Mouse (Mus musculus): ENCODE data around the gene Krtap5-1. TPM values are rescaled to one million over a fixed set of nuclear protein-coding genes. Genes with fewer than 3 reads are reported as not detected.
"Not testable (repeated sequence)": the region's sequence is repeated elsewhere in the genome, so short reads cannot be mapped to it uniquely, and the experiment has no call there.

Krtap5-1 gene
- not detected in 2 replicates for polyA plus RNA-seq (2015; fragmentation: Nextera tagmentation; extraction: Ambion mirVana)

- H3K27ac ChIP-seq; ATAC-seq (ENCODE audit: low read depth); H3K27me3 ChIP-seq; H3K4me3 ChIP-seq (replicated peaks); H3K4me1 ChIP-seq (replicated peaks); H3K36me3 ChIP-seq; H3K9ac ChIP-seq; H3K9me3 ChIP-seq (replicated peaks); DNase-seq; H3K4me2 ChIP-seq: not testable (repeated sequence)
Observed at GRCm38 (mm10) chr7:142297018-142297417, at the start of gene Krtap5-1. Gene Krtap5-1 (minus strand): TSS chr7:142297118.

DNA sequence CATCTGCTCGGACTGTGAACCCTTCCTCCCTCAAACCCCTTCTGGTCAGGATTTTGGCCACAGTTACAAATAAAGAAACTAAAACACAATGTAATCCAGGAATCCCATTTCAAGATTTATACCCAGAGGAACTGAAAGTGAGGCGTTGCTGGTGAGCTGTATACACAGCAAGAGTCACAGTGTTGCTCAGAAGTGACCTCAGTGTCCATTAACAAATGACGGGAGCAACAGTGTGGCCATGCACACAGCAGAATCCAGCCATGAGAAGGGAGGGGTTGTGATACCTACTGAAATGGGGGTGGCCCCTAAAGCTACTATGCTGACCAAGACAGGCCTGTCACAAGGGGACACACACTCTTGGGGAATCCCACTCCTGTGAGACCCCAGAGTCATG is 45.3 kb upstream of the Krtap5-1 start:
- Histone ChIP-seq H3K27ac (peak overlapping the region; percentile 34; the same call in 1 of the 2 replicates), H3K4me1 (replicated peaks) (peaks cover 31% of the 10 kb centered on the region), H3K27me3 (no peaks in the 10 kb centered on the region), H3K4me2 (no peak overlapping the region), H3K9ac (no peak overlapping the region), H3K4me3 (replicated peaks) (no peak overlapping the region), H3K9me3 (replicated peaks) (no peaks in the 10 kb centered on the region), H3K36me3 (no peaks in the 10 kb centered on the region)
- WGBS (ENCODE audit: insufficient replicate concordance), result 56% methylated on average over 3 of the region's 3 CpGs
- ATAC-seq (ENCODE audit: low read depth) (peak; percentile 36; the same call in 1 of the 2 replicates), DNase-seq (no peak)

DNA sequence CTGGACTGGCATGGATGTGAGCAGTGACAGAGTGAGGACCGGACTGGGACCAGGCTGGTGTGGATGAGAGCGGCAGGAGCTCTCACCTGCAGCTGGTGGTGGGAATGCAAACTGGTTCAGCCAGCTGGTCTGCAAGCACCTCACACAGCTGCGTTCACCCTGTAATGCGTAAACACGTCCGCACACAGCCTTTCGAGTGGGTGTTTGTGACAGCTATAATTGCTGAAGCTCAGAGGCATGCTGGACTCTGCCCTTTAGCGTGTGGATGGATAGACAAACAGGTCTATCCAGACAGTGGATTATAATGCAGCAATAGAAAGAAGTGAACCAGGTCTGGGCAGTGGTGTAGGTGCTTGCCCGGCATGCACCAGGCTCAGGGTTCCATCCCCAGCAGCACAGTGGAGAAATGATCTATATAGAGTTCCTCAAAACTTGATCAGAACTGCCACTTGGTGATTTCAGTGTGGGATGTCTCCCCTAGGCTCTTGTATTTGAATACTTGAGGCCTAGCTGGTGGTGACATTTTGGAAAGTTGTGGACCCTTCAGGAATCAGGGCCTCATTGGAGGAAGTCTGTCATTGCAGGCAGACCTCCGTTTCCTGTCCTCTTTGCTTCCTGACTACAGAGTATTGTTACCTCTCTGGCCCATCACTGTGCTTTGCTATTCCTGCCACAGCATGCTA is 44.8 kb upstream of the Krtap5-1 start:
- DNase-seq, result no peak
- Histone ChIP-seq H3K9me3 (replicated peaks) (no peaks in the 10 kb centered on the region), H3K4me3 (replicated peaks) (no peak overlapping the region), H3K9ac (no peak overlapping the region), H3K27ac (0 out of 2 replicates have a peak overlapping the region, but pooled peaks have one; percentile 34), H3K27me3 (no peaks in the 10 kb centered on the region), H3K4me1 (replicated peaks) (peaks cover 28% of the 10 kb centered on the region), H3K36me3 (no peaks in the 10 kb centered on the region), H3K4me2 (no peak overlapping the region)
- ATAC-seq (ENCODE audit: low read depth), result no peak
- 68% methylated on average over 10 of the region's 10 CpGs for WGBS (ENCODE audit: insufficient replicate concordance)

DNA sequence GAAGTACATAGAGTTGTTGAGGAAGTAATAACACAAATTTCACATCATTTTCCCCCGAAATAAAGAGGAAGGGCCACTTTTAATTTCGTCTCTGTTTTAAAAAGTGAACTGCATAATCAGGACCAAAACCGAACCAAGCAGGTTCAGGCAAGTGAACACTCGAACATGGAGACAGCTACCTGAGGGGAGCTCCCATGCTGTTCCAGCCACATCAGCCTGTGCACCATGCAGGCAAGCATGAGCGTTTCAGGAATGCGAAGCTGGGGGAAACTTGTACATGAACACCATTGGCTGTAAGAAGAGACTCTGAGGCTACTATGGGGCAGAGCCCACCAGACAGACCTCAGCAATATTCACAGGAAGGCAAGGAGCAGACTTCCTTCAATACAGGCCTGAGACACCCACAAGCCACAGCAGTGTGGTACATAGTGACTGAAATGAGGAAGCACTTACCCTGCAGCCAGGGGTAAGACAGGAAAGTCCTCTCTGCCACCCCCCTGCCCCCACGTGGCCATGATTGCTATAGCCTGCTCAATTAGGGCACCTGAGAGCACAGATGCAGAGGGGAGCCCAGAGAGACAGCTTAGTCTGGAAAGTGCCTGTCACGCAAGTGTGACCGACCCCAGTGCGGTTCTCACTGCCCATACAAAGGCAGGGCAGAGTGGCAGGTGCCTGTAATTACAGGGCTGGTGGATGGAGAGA is 43.5 kb upstream of the Krtap5-1 start:
- WGBS (ENCODE audit: insufficient replicate concordance), result 35% methylated on average over 10 of the region's 10 CpGs
- no peaks in the 10 kb centered on the region for H3K27me3 ChIP-seq
- H3K36me3 ChIP-seq, result no peaks in the 10 kb centered on the region
- no peaks in the 10 kb centered on the region for H3K9me3 ChIP-seq (replicated peaks)
- H3K4me3 ChIP-seq (replicated peaks), result no peak overlapping the region
- H3K27ac ChIP-seq, result peak overlapping the region; percentile 15; the same call in 1 of the 2 replicates
- ATAC-seq (ENCODE audit: low read depth) (peak; percentile 57), DNase-seq (no peak)
- no peak overlapping the region for H3K4me2 ChIP-seq
- H3K4me1 ChIP-seq (replicated peaks), result peaks cover 24% of the 10 kb centered on the region
- H3K9ac ChIP-seq, result peak overlapping the region; percentile 8; the same call in 1 of the 2 replicates

- Histone ChIP-seq H3K9ac (peak overlapping the region; percentile 17; the same call in 1 of the 2 replicates), H3K27me3 (no peaks in the 10 kb centered on the region), H3K4me1 (replicated peaks) (peaks cover 36% of the 10 kb centered on the region), H3K4me3 (replicated peaks) (no peak overlapping the region), H3K9me3 (replicated peaks) (no peaks in the 10 kb centered on the region), H3K4me2 (no peak overlapping the region), H3K27ac (no peak overlapping the region), H3K36me3 (no peaks in the 10 kb centered on the region)
- 80% methylated on average over 8 of the region's 8 CpGs for WGBS (ENCODE audit: insufficient replicate concordance)
- ATAC-seq (ENCODE audit: low read depth) (no peak), DNase-seq (no peak)
Observed at GRCm38 (mm10) chr7:142335151-142335550, 38.2 kb upstream of the Krtap5-1 start.

DNA sequence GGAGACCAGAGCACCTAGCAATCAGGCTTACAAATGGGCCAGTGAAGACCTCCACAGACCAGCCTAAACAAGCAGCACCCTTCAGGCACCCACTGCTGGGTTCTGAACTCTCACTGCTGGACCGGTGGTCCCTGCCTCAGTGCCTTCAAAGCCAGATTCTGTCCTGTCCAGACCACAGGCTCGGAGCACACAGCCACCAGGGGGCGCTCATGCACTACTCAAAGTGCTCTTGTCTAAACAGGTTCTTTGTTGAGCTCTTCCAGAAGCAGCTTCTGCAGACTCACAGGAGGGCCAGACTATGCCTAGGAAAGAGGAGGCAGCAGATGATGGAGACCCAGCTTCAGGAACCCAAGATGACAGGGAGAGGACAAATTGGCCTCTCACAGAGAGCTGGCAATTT is 37.3 kb upstream of the Krtap5-1 start:
- no peaks in the 10 kb centered on the region for H3K9me3 ChIP-seq (replicated peaks)
- H3K36me3 ChIP-seq, result no peaks in the 10 kb centered on the region
- 3% methylated on average over 3 of the region's 3 CpGs for WGBS (ENCODE audit: insufficient replicate concordance)
- H3K27me3 ChIP-seq, result no peaks in the 10 kb centered on the region
- peak; percentile 73 for DNase-seq
- peaks cover 43% of the 10 kb centered on the region for H3K4me1 ChIP-seq (replicated peaks)
- H3K4me3 ChIP-seq (replicated peaks), result no peak overlapping the region
- no peak overlapping the region for H3K27ac ChIP-seq
- no peak overlapping the region for H3K4me2 ChIP-seq
- no peak overlapping the region; the same call in 1 of the 2 replicates for H3K9ac ChIP-seq
- ATAC-seq (ENCODE audit: low read depth), result peak; percentile 56

GRCm38 (mm10) chr7:142332741-142333140 is 35.8 kb upstream of the Krtap5-1 start:
- ATAC-seq (ENCODE audit: low read depth); H3K27me3 ChIP-seq; H3K4me2 ChIP-seq; H3K9ac ChIP-seq; H3K9me3 ChIP-seq (replicated peaks); DNase-seq; H3K4me3 ChIP-seq (replicated peaks); H3K36me3 ChIP-seq; H3K27ac ChIP-seq: not testable (repeated sequence)
- WGBS (ENCODE audit: insufficient replicate concordance), result 74% methylated on average over 4 of the region's 9 CpGs
- peaks cover 43% of the 10 kb centered on the region for H3K4me1 ChIP-seq (replicated peaks)

GRCm38 (mm10) chr7:142331281-142331680 is 34.4 kb upstream of the Krtap5-1 start:
- no peaks in the 10 kb centered on the region for H3K27me3 ChIP-seq
- H3K36me3 ChIP-seq, result no peaks in the 10 kb centered on the region
- 16% methylated on average over 4 of the region's 4 CpGs for WGBS (ENCODE audit: insufficient replicate concordance)
- H3K9me3 ChIP-seq (replicated peaks), result no peaks in the 10 kb centered on the region
- no peak overlapping the region for H3K9ac ChIP-seq
- peaks cover 43% of the 10 kb centered on the region for H3K4me1 ChIP-seq (replicated peaks)
- H3K4me2 ChIP-seq, result no peak overlapping the region
- ATAC-seq (ENCODE audit: low read depth) (peak; percentile 56), DNase-seq (no peak)
- no peak overlapping the region for H3K27ac ChIP-seq
- no peak overlapping the region for H3K4me3 ChIP-seq (replicated peaks)

GRCm38 (mm10) chr7:142330271-142330724 is 33.4 kb upstream of the Krtap5-1 start:
- DNase-seq, result no peak
- Histone ChIP-seq H3K9ac (no peak overlapping the region), H3K4me2 (no peak overlapping the region), H3K36me3 (no peaks in the 10 kb centered on the region), H3K9me3 (replicated peaks) (no peaks in the 10 kb centered on the region), H3K27ac (peak overlapping the region; percentile 51; the same call in 1 of the 2 replicates), H3K4me3 (replicated peaks) (no peak overlapping the region), H3K4me1 (replicated peaks) (peaks cover 41% of the 10 kb centered on the region), H3K27me3 (no peaks in the 10 kb centered on the region)
- 52% methylated on average over 9 of the region's 9 CpGs for WGBS (ENCODE audit: insufficient replicate concordance)
- ATAC-seq (ENCODE audit: low read depth), result peak; percentile 71

- H3K4me2 ChIP-seq, result no peak overlapping the region
- no peak for DNase-seq
- no peaks in the 10 kb centered on the region for H3K27me3 ChIP-seq
- H3K4me3 ChIP-seq (replicated peaks), result no peak overlapping the region
- no peaks in the 10 kb centered on the region for H3K9me3 ChIP-seq (replicated peaks)
- WGBS (ENCODE audit: insufficient replicate concordance), result 60% methylated on average over 3 of the region's 3 CpGs
- peaks cover 30% of the 10 kb centered on the region for H3K4me1 ChIP-seq (replicated peaks)
- H3K9ac ChIP-seq, result no peak overlapping the region; the same call in 1 of the 2 replicates
- no peaks in the 10 kb centered on the region for H3K36me3 ChIP-seq
- no peak overlapping the region for H3K27ac ChIP-seq
- no peak for ATAC-seq (ENCODE audit: low read depth)
Observed at GRCm38 (mm10) chr7:142328507-142328906, 31.6 kb upstream of the Krtap5-1 start.

GRCm38 (mm10) chr7:142326714-142327445 is 30.0 kb upstream of the Krtap5-1 start:
- H3K4me3 ChIP-seq (replicated peaks), result no peak overlapping the region
- H3K9me3 ChIP-seq (replicated peaks), result no peaks in the 10 kb centered on the region
- H3K4me1 ChIP-seq (replicated peaks), result peaks cover 25% of the 10 kb centered on the region
- H3K4me2 ChIP-seq, result no peak overlapping the region
- DNase-seq (no peak), ATAC-seq (ENCODE audit: low read depth) (no peak)
- H3K27me3 ChIP-seq, result no peaks in the 10 kb centered on the region
- H3K9ac ChIP-seq, result no peak overlapping the region
- no peaks in the 10 kb centered on the region for H3K36me3 ChIP-seq
- H3K27ac ChIP-seq, result no peak overlapping the region
- 39% methylated on average over 9 of the region's 9 CpGs for WGBS (ENCODE audit: insufficient replicate concordance)

All from liver, embryonic 13.5 days (tissue).